Comparison of ENCODE assay signal across 10 mouse cellular contexts in the genomic region with DNA sequence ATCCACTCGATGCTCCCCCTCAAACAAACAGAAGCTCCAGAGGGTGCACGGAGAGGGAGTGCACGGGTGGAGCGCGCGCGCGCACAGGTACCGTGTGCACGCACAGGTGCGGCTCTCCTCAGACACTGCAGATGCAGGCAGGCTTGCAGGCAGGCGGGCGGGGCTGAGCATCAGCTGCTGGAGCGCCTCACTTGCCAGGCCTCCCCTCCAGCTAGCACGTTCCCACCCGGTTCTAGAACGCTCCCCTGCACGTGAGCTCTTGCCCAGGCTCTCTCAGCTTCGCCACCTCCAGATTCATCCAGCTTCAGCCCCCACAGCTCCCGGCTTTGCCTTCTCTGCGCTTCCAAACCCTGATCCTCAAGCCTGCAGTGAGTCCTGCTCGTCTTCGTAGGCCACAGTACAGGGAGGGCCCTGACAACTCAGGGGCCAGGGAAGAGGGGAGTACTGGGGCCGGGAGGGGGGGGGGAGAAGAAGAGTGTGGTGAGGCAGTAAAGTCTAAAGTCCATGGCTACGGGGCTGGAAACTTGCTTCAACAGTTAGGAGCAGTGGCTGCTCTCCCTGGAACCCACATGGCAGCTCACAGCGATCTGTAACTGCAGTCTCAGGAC. TPM values are rescaled to one million over a fixed set of nuclear protein-coding genes. Genes with fewer than 3 reads are reported as not detected.
DNase-seq lines count a peak whose midpoint lies in the region; ATAC-seq and TF ChIP-seq lines count a peak whose summit lies in the region.
"Had no signal": no experiment of that assay in that cellular context is flagged by ENCODE, and none has a peak within 500 bp of the region (broad histone marks: within the 10 kb centered on the region; RNA-seq: fewer than 3 reads in every experiment).

No protein-coding gene starts in this region.

- no peaks in the 10 kb centered on the region for H3K36me3 ChIP-seq in stomach, embryonic 14.5 days (ENCODE audit: control insufficient read depth, insufficient read depth, low read length)
- no peaks in the 10 kb centered on the region for H3K36me3 ChIP-seq in stomach, postnatal 0 days (ENCODE audit: control insufficient read depth, insufficient read depth, low read length)
- H3K36me3 ChIP-seq in hindbrain, embryonic 10.5 days, result no peaks in the 10 kb centered on the region
- no peaks in the 10 kb centered on the region for H3K36me3 ChIP-seq in limb, embryonic 12.5 days

- no peak overlapping the region for H3K4me3 ChIP-seq in stomach, embryonic 14.5 days (ENCODE audit: low read depth, low read length)
- H3K4me3 ChIP-seq in stomach, postnatal 0 days (ENCODE audit: low read depth, low read length), result no peak overlapping the region
- H3K4me3 ChIP-seq in hindbrain, embryonic 10.5 days, result peak overlapping the region; percentile 32
- peak overlapping the region; percentile 26 for H3K4me3 ChIP-seq in limb, embryonic 12.5 days (replicated peaks)

- intact Hi-C loops in heart, postnatal 25 days (cut with DNase I), result no loop called here

- 11% methylated on average over 25 of the region's 26 CpGs for WGBS in stomach, embryonic 14.5 days
- WGBS in stomach, postnatal 0 days, result 22% methylated on average over 18 of the region's 26 CpGs
- WGBS in hindbrain, embryonic 10.5 days, result 20% methylated on average over 26 of the region's 26 CpGs
- WGBS in limb, embryonic 12.5 days, result 18% methylated on average over 26 of the region's 26 CpGs

- H3K9ac ChIP-seq in stomach, embryonic 14.5 days (replicated peaks; ENCODE audit: low read depth, low read length), result no peak overlapping the region
- no peak overlapping the region for H3K9ac ChIP-seq in stomach, postnatal 0 days (ENCODE audit: low read length)
- 0 out of 2 replicates have a peak overlapping the region, but pooled peaks have one; percentile 12 for H3K9ac ChIP-seq in limb, embryonic 12.5 days (replicated peaks)

- H3K27ac ChIP-seq in stomach, embryonic 14.5 days (ENCODE audit: low read length), result no peak overlapping the region
- no peak overlapping the region for H3K27ac ChIP-seq in stomach, postnatal 0 days (replicated peaks)
- no peak overlapping the region for H3K27ac ChIP-seq in hindbrain, embryonic 10.5 days
- no peak overlapping the region for H3K27ac ChIP-seq in limb, embryonic 12.5 days

- H3K4me2 ChIP-seq in stomach, embryonic 14.5 days (replicated peaks; ENCODE audit: low read depth, low read length), result peak overlapping the region; percentile 25
- no peak overlapping the region for H3K4me2 ChIP-seq in stomach, postnatal 0 days (replicated peaks; ENCODE audit: low read depth)
- peak overlapping the region; percentile 54 for H3K4me2 ChIP-seq in limb, embryonic 12.5 days

- no peaks in the 10 kb centered on the region for H3K27me3 ChIP-seq in stomach, embryonic 14.5 days (ENCODE audit: control insufficient read depth, insufficient read depth, low read length)
- no peaks in the 10 kb centered on the region for H3K27me3 ChIP-seq in stomach, postnatal 0 days (ENCODE audit: control insufficient read depth, insufficient read depth, low read length)
- H3K27me3 ChIP-seq in hindbrain, embryonic 10.5 days (ENCODE audit: insufficient read depth, poor library complexity, severe bottlenecking), result peaks cover 37% of the 10 kb centered on the region
- H3K27me3 ChIP-seq in limb, embryonic 12.5 days, result peaks cover 25% of the 10 kb centered on the region

- TF ChIP-seq CTCF in stomach, postnatal 0 days (IDR thresholded peaks at IDR 0.05; ENCODE audit: low read depth), result no peak

- TF ChIP-seq EP300 in stomach, postnatal 0 days (optimal IDR thresholded peaks at IDR 0.05), result no peak

- ATAC-seq in stomach, embryonic 14.5 days (ENCODE audit: insufficient number of reproducible peaks, insufficient read depth, low FRiP score, low read depth), result no peak
- no peak for ATAC-seq in stomach, postnatal 0 days (ENCODE audit: low FRiP score, low TSS enrichment)
- ATAC-seq in limb, embryonic 12.5 days (ENCODE audit: insufficient number of reproducible peaks, insufficient read depth, low FRiP score, low TSS enrichment, low read depth), result no peak
- no peak for ATAC-seq in erythroid progenitor cell, adult 5-6 weeks (replicated peaks; ENCODE audit: low FRiP score, poor library complexity, severe bottlenecking)
- ATAC-seq: lung, postnatal 0 days had no signal

- H3K4me1 ChIP-seq in stomach, embryonic 14.5 days (ENCODE audit: control insufficient read depth, insufficient read depth, low read length), result 0 out of 2 replicates have a peak, but pooled peaks cover 5% of the 10 kb centered on the region
- H3K4me1 ChIP-seq in stomach, postnatal 0 days (replicated peaks; ENCODE audit: control insufficient read depth, insufficient read depth), result no peaks in the 10 kb centered on the region
- peaks cover 12% of the 10 kb centered on the region for H3K4me1 ChIP-seq in hindbrain, embryonic 10.5 days (replicated peaks)
- H3K4me1 ChIP-seq in limb, embryonic 12.5 days (replicated peaks), result peaks cover 8% of the 10 kb centered on the region

- DNase-seq in stomach, postnatal 0 days (ENCODE audit: low spot score), result no peak
- no peak for DNase-seq in hindbrain, embryonic 10.5 days (ENCODE audit: low spot score)
- DNase-seq in testis, postnatal 14 days (ENCODE audit: low spot score), result peak; percentile 33
- DNase-seq in heart, postnatal 25 days (ENCODE audit: low spot score), result no peak
- DNase-seq in heart, adult 8-10 months (ENCODE audit: low spot score), result no peak
- DNase-seq: gastrocnemius, postnatal 36 days had no signal

- H3K9me3 ChIP-seq in stomach, embryonic 14.5 days (ENCODE audit: control insufficient read depth, low read depth, low read length), result no peaks in the 10 kb centered on the region
- no peaks in the 10 kb centered on the region for H3K9me3 ChIP-seq in stomach, postnatal 0 days (ENCODE audit: control insufficient read depth, low read length)
- H3K9me3 ChIP-seq in hindbrain, embryonic 10.5 days, result no peaks in the 10 kb centered on the region
- 0 out of 2 replicates have a peak, but pooled peaks cover 5% of the 10 kb centered on the region for H3K9me3 ChIP-seq in limb, embryonic 12.5 days

RNA-seq across cellular contexts. Expression of gene Scn8a, which starts 44.3 kb away (rescaled TPM):
- polyA plus RNA-seq in stomach, embryonic 14.5 days (2014; fragmentation: Nextera tagmentation; extraction: Ambion mirVana), result 3.6 and 5.7 TPM in 2 replicates
- 0.40 and 0.61 TPM in 2 replicates for polyA plus RNA-seq in stomach, postnatal 0 days (2015; fragmentation: Nextera tagmentation; extraction: Ambion mirVana)
- 15.2 and 15.7 TPM in 2 replicates for polyA plus RNA-seq in hindbrain, embryonic 10.5 days (2016; fragmentation: Nextera tagmentation; extraction: Ambion mirVana)
- polyA plus RNA-seq in limb, embryonic 12.5 days (2016; fragmentation: Nextera tagmentation; extraction: Ambion mirVana), result 7.7 and 9.1 TPM in 2 replicates
- total RNA-seq in erythroid progenitor cell, adult 5-6 weeks (2015; ENCODE audit: low replicate concordance), result not detected in 2 replicates
- total RNA-seq in erythroid progenitor cell, adult 5-6 weeks (2017; ENCODE audit: low replicate concordance), result not detected in 2 replicates
- under 1 TPM; 0.18 to 0.25 TPM for total RNA-seq in heart, postnatal 25 days (2021)
- 1 to 10 TPM in 1 of 4 experiments, under 1 TPM in 2, not detected in 1; 0.41 to 1.2 (median 0.55) TPM for total RNA-seq in heart, adult 8-10 months (2022)

Comparison
In these comparisons a context has a peak if more than half of its experiments do, and no peak if none do; other contexts are left out.
1. H3K4me3 ChIP-seq: peak in hindbrain, embryonic 10.5 days (single experiment) and limb, embryonic 12.5 days (single experiment); none in stomach, embryonic 14.5 days (single experiment) and stomach, postnatal 0 days (single experiment).